18 mouse cellular contexts compared by ENCODE assay signal in the genomic region with DNA sequence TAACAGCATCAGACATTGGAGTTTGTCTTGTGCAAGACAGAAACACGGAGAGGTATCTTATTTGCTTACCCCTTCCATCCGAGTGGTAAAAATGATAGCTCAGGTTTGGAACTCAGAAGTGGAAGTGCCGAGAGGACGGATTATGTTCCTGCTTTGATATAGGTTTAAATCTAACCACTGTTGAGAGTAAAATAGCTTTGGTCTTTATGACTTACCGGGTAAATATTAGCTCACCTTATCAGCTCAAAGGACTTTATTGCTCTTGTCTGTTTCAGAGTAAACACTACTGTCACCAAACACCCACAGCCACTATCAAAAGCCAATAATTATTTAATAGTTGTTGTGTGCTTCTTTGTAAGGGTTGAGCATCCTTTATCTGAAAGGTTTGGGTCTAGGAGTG.
"Had no signal": no experiment of that assay in that cellular context is flagged by ENCODE, and none has a peak within 500 bp of the region (broad histone marks: within the 10 kb centered on the region; RNA-seq: fewer than 3 reads in every experiment).

No protein-coding gene starts in this region.

- H3K27me3 ChIP-seq: lung, embryonic 15.5 days; megakaryocyte, embryonic 14.5 days; midbrain, embryonic 13.5 days; midbrain, embryonic 15.5 days; neural tube, embryonic 12.5 days; stomach, embryonic 15.5 days had no signal

- H3K4me2 ChIP-seq: lung, embryonic 15.5 days; midbrain, embryonic 11.5 days; midbrain, embryonic 13.5 days; midbrain, embryonic 15.5 days; neural tube, embryonic 12.5 days; stomach, embryonic 15.5 days had no signal

- H3K9me3 ChIP-seq: lung, embryonic 15.5 days; midbrain, embryonic 13.5 days; midbrain, embryonic 15.5 days; neural tube, embryonic 12.5 days; stomach, embryonic 15.5 days had no signal

- ATAC-seq: liver, postnatal 0 days; lung, postnatal 0 days; midbrain, embryonic 13.5 days; midbrain, embryonic 15.5 days had no signal

- H3K36me3 ChIP-seq: lung, embryonic 15.5 days; midbrain, embryonic 13.5 days; midbrain, embryonic 15.5 days; neural tube, embryonic 12.5 days; stomach, embryonic 15.5 days had no signal

- H3K4me3 ChIP-seq: lung, embryonic 15.5 days; megakaryocyte, embryonic 14.5 days; midbrain, embryonic 13.5 days; midbrain, embryonic 15.5 days; neural tube, embryonic 12.5 days; stomach, embryonic 15.5 days had no signal

- H3K4me1 ChIP-seq: lung, embryonic 15.5 days; megakaryocyte, embryonic 14.5 days; midbrain, embryonic 13.5 days; midbrain, embryonic 15.5 days; neural tube, embryonic 12.5 days; stomach, embryonic 15.5 days had no signal

- H3K9ac ChIP-seq: liver, postnatal 0 days; lung, embryonic 15.5 days; midbrain, embryonic 13.5 days; midbrain, embryonic 15.5 days; neural tube, embryonic 12.5 days; stomach, embryonic 15.5 days had no signal

- H3K27ac ChIP-seq: lung, embryonic 15.5 days; macrophage; midbrain, embryonic 13.5 days; midbrain, embryonic 15.5 days; neural tube, embryonic 12.5 days; stomach, embryonic 15.5 days; stomach, postnatal 0 days had no signal

- DNase-seq: liver, postnatal 0 days; lung, adult 2 months; lung, postnatal 14 days; lung, postnatal 36 days; right cerebral cortex, postnatal 14 days; thymus, adult 2 months; thymus, postnatal 25 days; thymus, postnatal 4 days had no signal
